Mouse (Mus musculus) frontal cortex, postnatal 36 days (tissue): Measurements from ENCODE around the gene Obp2a.
"Not testable (repeated sequence)": the region's sequence is repeated elsewhere in the genome, so short reads cannot be mapped to it uniquely, and the experiment has no call there.

Experiments
- DNase-seq, 2 experiments: peaks; one replicate each; pipeline ENCODE4 v3.0.0; 2022; ENCODE audit warnings: low spot score in 2 of 2

Gene Obp2a

GRCm38 (mm10) chr2:25709791-25710190 is 9.9 kb downstream of the Obp2a start:
- DNase-seq, result not testable (repeated sequence)

DNA sequence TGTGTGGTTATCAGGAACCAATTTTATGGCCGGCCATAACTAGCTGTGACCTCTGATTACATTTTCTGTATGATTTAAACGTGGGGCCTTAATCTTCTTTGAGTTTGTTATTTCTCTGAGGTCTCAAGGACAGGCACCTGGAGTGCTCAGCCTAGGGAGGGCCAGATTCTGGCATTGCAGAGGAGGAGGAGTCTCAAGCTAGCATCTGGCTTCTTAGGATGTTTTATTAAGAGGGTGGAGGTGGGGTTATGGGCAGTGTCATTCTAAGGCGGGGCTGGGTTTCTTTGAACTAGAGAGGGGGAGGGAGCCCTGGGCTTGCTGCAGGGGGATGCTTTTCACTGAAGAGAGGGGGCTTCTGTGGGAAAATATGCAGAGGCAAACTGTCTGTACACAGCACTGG is 11.8 kb downstream of the Obp2a start:
- DNase-seq, result not testable (repeated sequence)

- no peak for DNase-seq
Observed at GRCm38 (mm10) chr2:25717222-25717621, 17.4 kb downstream of the Obp2a start.

DNA sequence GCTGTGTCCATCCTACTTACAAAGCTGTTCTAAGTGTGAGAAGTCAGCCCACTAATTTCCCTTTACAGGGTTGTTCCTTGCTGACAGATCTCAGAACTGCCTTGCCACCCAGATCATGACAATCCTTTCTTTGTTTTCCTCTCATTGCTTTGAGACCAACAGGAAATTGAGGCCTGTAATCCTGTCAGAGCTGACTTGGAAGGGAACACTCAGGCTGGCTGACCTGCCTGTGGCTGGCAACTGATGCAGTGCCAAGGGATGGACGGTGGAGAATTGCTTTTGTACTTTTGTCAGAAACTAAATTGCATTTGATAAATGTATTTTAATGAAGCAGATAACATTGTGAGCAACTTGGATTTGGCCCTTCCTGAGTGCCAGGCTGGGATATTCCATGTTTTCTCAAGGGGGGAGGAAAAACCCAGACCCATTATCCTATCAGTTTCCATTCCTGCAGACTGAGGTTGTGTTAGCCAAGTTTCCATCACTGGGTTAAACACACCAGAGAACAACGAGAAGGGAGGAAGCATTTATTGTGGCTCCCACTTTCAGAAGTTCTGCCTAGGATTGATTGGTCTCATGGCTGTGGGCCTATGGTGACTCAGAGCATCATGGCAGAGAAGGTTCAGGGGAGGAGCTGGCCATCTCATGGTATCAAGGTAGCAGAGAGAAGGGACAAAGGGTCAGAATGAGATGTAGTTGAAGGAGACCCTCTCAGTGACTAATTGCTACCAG is 33.5 kb downstream of the Obp2a start:
- DNase-seq, result no peak

DNA sequence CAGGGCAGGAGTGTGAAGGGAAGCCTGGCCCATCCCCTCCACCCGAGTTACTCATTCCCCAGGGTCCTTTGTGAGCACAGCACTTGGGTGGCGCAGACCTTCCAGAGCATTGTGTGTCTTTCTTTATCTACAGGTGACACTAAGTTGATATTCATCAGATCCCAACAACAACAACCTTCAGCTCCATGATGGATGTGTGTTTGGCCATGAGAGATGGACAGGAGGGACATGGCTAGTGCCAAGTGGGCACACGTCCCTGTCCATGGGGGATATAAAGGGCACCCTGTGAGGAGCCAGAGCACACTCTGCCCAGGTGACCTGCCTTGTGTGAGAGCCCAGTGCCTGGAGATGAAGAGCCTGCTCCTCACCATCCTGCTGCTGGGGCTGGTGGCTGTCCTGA is 36.9 kb downstream of the Obp2a start, which contains the start of gene Obp2b:
TSS of gene Obp2b (plus strand) at position 301 of the 400 bp plus-strand sequence.
- not testable (repeated sequence) for DNase-seq

DNA sequence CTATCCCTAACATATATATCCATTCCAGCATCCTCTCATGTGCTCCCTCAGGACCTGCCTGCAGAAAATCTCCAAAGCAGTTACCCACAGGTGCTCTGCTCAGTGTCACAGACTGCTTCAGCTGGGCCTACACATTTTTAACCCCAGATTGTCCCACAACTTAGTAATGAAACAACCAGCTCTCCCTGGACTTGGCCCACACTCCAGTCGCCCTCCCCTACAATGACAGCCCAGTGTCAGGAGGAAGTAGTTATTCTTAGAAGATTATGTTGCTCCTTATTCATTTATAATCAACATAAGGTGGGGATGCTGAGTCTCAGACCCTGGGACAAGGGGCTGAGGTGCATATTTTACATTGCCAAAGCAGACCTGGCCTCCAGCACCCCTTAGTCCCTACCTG is 41.8 kb downstream of the Obp2a start:
- no peak for DNase-seq
